Mouse (Mus musculus): ENCODE data around the gene Gpr146. TPM values are rescaled to one million over a fixed set of nuclear protein-coding genes. Genes with fewer than 3 reads are reported as not detected.

Gene Gpr146
- polyA plus RNA-seq, 1 experiment = 11.7 TPM

GRCm38 (mm10) chr5:139391309-139391990, 14.0 kb downstream of the Gpr146 start:
- Histone ChIP-seq H3K79me2 (ENCODE audit: control insufficient read depth, insufficient read depth) (no peaks in the 10 kb centered on the region), H3K4me2 (ENCODE audit: low read depth) (no peak overlapping the region), H3K4me3 (no peak overlapping the region), H3ac (ENCODE audit: control insufficient read depth, insufficient read length) (no peak overlapping the region), H3K27me3 (ENCODE audit: control insufficient read depth, insufficient read depth, insufficient read length) (no peaks in the 10 kb centered on the region), H3K36me3 (ENCODE audit: control insufficient read depth, insufficient read depth) (no peaks in the 10 kb centered on the region)
- TF ChIP-seq TCF12 (IDR thresholded peaks at IDR 0.05; ENCODE audit: insufficient read depth, poor library complexity, severe bottlenecking) = no peak
- TF ChIP-seq TCF3 (IDR thresholded peaks at IDR 0.05; ENCODE audit: insufficient read length, low read depth) = no peak
- no peak for TF ChIP-seq REST (IDR thresholded peaks at IDR 0.05; ENCODE audit: insufficient read depth, insufficient read length)
- TF ChIP-seq POLR2AphosphoS2 (IDR thresholded peaks at IDR 0.05; ENCODE audit: insufficient read length, low read depth) = peak; percentile 55
- no peak for TF ChIP-seq POLR2A (IDR thresholded peaks at IDR 0.05; ENCODE audit: insufficient read length, low read depth)

GRCm38 (mm10) chr5:139392219-139393196, 15.0 kb downstream of the Gpr146 start:
- TF ChIP-seq SRF (IDR thresholded peaks at IDR 0.05; ENCODE audit: control insufficient read depth, insufficient read length, low read depth) = no peak
- TF ChIP-seq MYOG (IDR thresholded peaks at IDR 0.05; ENCODE audit: control insufficient read depth in 1 of 3, insufficient read depth in 1 of 3, insufficient read length in 2 of 3, low read depth in 2 of 3) = peak in 1 of 3 experiments; percentile 61
- TF ChIP-seq MYOD1 (IDR thresholded peaks at IDR 0.05; ENCODE audit: control insufficient read depth in 1 of 3, insufficient read length in 2 of 3, low read depth in 2 of 3) = peak in 1 of 3 experiments; percentile 69
- Histone ChIP-seq H3ac (ENCODE audit: control insufficient read depth, insufficient read length) (no peak overlapping the region), H3K27me3 (ENCODE audit: control insufficient read depth, insufficient read depth, insufficient read length) (no peaks in the 10 kb centered on the region), H3K4me3 (no peak overlapping the region), H3K4me2 (ENCODE audit: low read depth) (no peak overlapping the region), H3K36me3 (ENCODE audit: control insufficient read depth, insufficient read depth) (no peaks in the 10 kb centered on the region), H3K79me2 (ENCODE audit: control insufficient read depth, insufficient read depth) (no peaks in the 10 kb centered on the region)

DNA sequence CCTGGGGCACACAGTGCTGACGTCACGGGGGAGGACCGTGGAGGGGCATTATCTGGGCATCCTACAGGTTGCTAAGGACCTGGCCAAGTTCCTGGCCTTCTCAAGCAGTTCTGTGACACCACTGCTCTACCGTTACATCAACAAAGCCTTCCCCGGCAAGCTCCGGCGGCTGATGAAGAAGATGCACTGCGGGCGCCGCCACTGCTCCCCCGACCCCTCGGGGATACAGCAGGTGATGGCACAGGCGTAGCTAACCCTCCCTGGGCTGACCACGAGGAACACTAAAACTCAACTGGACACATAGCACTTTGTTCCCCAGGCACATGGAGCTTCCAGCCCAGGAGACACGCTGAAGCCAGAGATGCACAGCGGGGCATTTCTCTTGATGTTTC, 15.7 kb downstream of the Gpr146 start:
- Histone ChIP-seq H3K4me2 (ENCODE audit: low read depth) (no peak overlapping the region), H3K27me3 (ENCODE audit: control insufficient read depth, insufficient read depth, insufficient read length) (no peaks in the 10 kb centered on the region), H3K36me3 (ENCODE audit: control insufficient read depth, insufficient read depth) (no peaks in the 10 kb centered on the region), H3K79me2 (ENCODE audit: control insufficient read depth, insufficient read depth) (no peaks in the 10 kb centered on the region), H3ac (ENCODE audit: control insufficient read depth, insufficient read length) (no peak overlapping the region), H3K4me3 (no peak overlapping the region)
- TF ChIP-seq MYOD1 (IDR thresholded peaks at IDR 0.05; ENCODE audit: control insufficient read depth in 1 of 3, insufficient read length in 2 of 3, low read depth in 2 of 3) = no peak
- no peak for TF ChIP-seq CEBPB (IDR thresholded peaks at IDR 0.05; ENCODE audit: insufficient read depth, poor library complexity, severe bottlenecking)
- no peak for TF ChIP-seq POLR2A (IDR thresholded peaks at IDR 0.05; ENCODE audit: insufficient read length, low read depth)
- no peak for TF ChIP-seq POLR2AphosphoS2 (IDR thresholded peaks at IDR 0.05; ENCODE audit: insufficient read length, low read depth)
- TF ChIP-seq SRF (IDR thresholded peaks at IDR 0.05; ENCODE audit: control insufficient read depth, insufficient read length, low read depth) = no peak
- no peak for TF ChIP-seq USF1 (IDR thresholded peaks at IDR 0.05; ENCODE audit: low read depth)
- TF ChIP-seq E2F4 (IDR thresholded peaks at IDR 0.05; ENCODE audit: insufficient read depth) = no peak

- TF ChIP-seq MYOD1 (IDR thresholded peaks at IDR 0.05; ENCODE audit: control insufficient read depth in 1 of 3, insufficient read length in 2 of 3, low read depth in 2 of 3) (no peak), CEBPB (IDR thresholded peaks at IDR 0.05; ENCODE audit: insufficient read depth, poor library complexity, severe bottlenecking) (no peak)
- no peaks in the 10 kb centered on the region for H3K36me3 ChIP-seq (ENCODE audit: control insufficient read depth, insufficient read depth)
- no peak overlapping the region for H3K4me3 ChIP-seq
- no peaks in the 10 kb centered on the region for H3K79me2 ChIP-seq (ENCODE audit: control insufficient read depth, insufficient read depth)
- no peaks in the 10 kb centered on the region for H3K27me3 ChIP-seq (ENCODE audit: control insufficient read depth, insufficient read depth, insufficient read length)
- H3K4me2 ChIP-seq (ENCODE audit: low read depth) = no peak overlapping the region
- H3ac ChIP-seq (ENCODE audit: control insufficient read depth, insufficient read length) = no peak overlapping the region
Measured at GRCm38 (mm10) chr5:139394399-139394798, 16.9 kb downstream of the Gpr146 start.

- TF ChIP-seq POLR2A (IDR thresholded peaks at IDR 0.05; ENCODE audit: insufficient read length, low read depth) = peak; percentile 22
- TF ChIP-seq E2F4 (IDR thresholded peaks at IDR 0.05; ENCODE audit: insufficient read depth) = no peak
- TF ChIP-seq POLR2AphosphoS2 (IDR thresholded peaks at IDR 0.05; ENCODE audit: insufficient read length, low read depth) = peak; percentile 67
- Histone ChIP-seq H3K4me2 (ENCODE audit: low read depth) (no peak overlapping the region), H3K36me3 (ENCODE audit: control insufficient read depth, insufficient read depth) (no peaks in the 10 kb centered on the region), H3ac (ENCODE audit: control insufficient read depth, insufficient read length) (no peak overlapping the region), H3K79me2 (ENCODE audit: control insufficient read depth, insufficient read depth) (no peaks in the 10 kb centered on the region), H3K4me3 (no peak overlapping the region), H3K27me3 (ENCODE audit: control insufficient read depth, insufficient read depth, insufficient read length) (no peaks in the 10 kb centered on the region)
Measured at GRCm38 (mm10) chr5:139395528-139395927, 18.0 kb downstream of the Gpr146 start.
